ENCODE assay signal across 13 mouse cellular contexts in the genomic region with DNA sequence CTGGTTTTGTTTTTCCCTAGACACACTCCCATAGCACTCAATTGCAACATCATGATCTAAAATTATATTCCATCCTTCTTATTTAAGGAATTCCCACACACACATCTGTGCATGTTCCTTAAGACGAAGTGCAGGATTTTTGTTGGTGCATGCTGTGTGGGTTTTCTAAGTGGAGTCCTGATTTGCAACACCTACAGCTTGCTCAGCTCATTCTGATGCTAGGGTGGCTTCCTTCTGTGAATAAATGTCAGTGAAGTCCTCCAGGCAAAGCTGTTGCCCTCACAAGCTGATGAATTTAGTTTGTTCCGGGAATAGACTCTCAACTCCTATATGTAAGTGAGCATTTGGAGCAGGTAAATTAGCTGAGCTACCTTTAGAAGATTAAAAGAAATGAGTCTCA.
A peak's percentile ranks its signal among the peaks of the same experiment; 100 is the strongest.
DNase-seq lines count a peak whose midpoint lies in the region; ATAC-seq lines count a peak whose summit lies in the region.
"Had no signal": no experiment of that assay in that cellular context is flagged by ENCODE, and none has a peak within 500 bp of the region (broad histone marks: within the 10 kb centered on the region; RNA-seq: fewer than 3 reads in every experiment).

No protein-coding gene starts in this region.

- no peak for ATAC-seq in erythroid progenitor cell, adult 5-6 weeks (replicated peaks; ENCODE audit: low FRiP score, poor library complexity, severe bottlenecking)
- ATAC-seq: forebrain, embryonic 15.5 days had no signal

- peak; percentile 81 to 88 for DNase-seq in frontal cortex, adult 2 months (ENCODE audit: extremely low spot score in 1 of 2, low spot score in 1 of 2)
- peak; percentile 8 to 53 for DNase-seq in layer of hippocampus, adult 18-20 months (ENCODE audit: low spot score in 2 of 2)
- peak; percentile 72 to 74 for DNase-seq in left cerebral cortex, adult 9 months (ENCODE audit: low spot score in 2 of 2)
- peak; percentile 49 for DNase-seq in right cerebral cortex, postnatal 25 days
- no peak for DNase-seq in adrenal gland, postnatal 36 days
- no peak for DNase-seq in adrenal gland, postnatal 4 days (ENCODE audit: low spot score in 2 of 2)
- DNase-seq: gastrocnemius, postnatal 14 days; heart, adult 2 months; kidney, adult 2 months; lung, postnatal 14 days; thymus, adult 2 months had no signal

Comparison
In these comparisons a context has a peak if more than half of its experiments do, and no peak if none do; other contexts are left out.
1. DNase-seq: peak in frontal cortex, adult 2 months (2 of 2), layer of hippocampus, adult 18-20 months (2 of 2), left cerebral cortex, adult 9 months (2 of 2) and right cerebral cortex, postnatal 25 days (single experiment); none in adrenal gland, postnatal 36 days (0 of 2) and adrenal gland, postnatal 4 days (0 of 2).